Mouse (Mus musculus): Measurements from ENCODE around the gene Meiob. TPM values are rescaled to one million over a fixed set of nuclear protein-coding genes. Genes with fewer than 3 reads are reported as not detected.
A peak's percentile ranks its signal among the peaks of the same experiment; 100 is the strongest.

Gene Meiob
- total RNA-seq (2021), result not detected

GRCm38 (mm10) chr17:24803952-24804951 lies at the start of gene Meiob:
Meiob (plus strand) TSS chr17:24804289.
- intact Hi-C loops (cut with DNase I), result no loop called here
- peak; percentile 62 for DNase-seq

DNA sequence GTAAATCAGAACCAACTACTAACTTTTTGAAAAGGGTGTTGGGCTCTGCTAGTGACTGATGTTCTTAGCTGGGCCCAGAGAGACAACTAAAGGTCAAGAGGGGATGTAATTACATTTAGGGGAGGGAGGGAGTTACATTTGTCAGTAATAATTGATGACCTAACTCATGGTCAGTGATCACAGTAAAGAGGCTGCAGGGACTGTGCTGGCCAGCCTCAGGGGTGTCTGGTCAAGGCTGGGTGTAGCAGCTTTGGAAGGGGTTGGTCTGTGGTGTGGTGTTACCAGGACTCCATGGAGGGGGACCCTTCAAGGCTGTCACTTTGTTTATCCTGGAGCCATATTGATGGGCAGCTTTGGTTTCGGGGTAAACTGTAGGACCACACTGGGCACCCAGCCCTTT lies 46.7 kb upstream of the Meiob start:
- intact Hi-C loops (cut with DNase I), result no loop called here
- no peak for DNase-seq

DNA sequence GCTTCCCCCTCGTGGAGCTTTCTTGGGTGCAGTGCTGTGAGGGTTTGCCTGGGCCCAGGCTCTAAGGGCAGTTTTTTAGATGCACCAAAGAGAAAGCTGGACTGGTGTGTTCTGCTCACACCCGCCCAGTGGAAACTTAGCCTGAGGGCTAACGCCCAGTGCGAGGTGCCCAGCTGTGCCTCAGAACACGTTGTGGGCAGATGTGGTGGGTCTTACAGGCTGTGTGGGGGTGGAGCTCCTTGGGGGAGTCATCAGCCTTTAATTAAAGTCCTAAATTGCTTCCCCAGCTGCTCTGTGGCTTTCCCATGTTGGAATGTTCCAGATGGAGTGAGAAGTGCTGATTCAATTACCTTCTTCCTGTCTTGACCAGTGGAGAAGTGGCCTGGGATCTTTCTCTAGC lies 43.0 kb upstream of the Meiob start:
- intact Hi-C loops (cut with DNase I), result no loop called here
- DNase-seq, result no peak

GRCm38 (mm10) chr17:24765016-24765905 lies 38.8 kb upstream of the Meiob start:
- DNase-seq, result peak; percentile 25
- intact Hi-C loops (cut with DNase I), result no loop called here

- intact Hi-C loops (cut with DNase I), result no loop called here
- no peak for DNase-seq
These were observed 37.7 kb upstream of the Meiob start for GRCm38 (mm10) chr17:24766266-24766875.

DNA sequence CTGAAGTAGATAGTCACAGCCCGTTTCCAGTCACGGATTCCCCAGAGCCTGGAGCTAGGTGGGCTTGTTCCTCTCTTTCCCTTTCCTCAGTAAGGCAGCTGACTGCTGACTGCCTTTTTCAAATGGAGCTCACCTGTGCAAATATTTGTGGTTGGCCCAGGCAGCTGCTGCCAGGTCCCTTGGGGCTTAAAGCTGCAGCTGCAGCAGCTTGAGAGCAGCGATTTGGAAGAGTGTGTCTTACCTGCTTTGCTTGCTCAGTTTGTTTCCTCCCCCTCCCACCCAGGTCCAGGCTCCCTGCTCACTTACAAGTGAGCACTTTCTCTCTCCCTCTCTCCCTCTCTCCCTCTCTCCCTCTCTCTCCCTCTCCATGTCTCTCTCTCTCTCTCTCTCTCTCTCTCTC lies 34.9 kb upstream of the Meiob start:
- DNase-seq, result no peak
- intact Hi-C loops (cut with DNase I), result no loop called here

DNA sequence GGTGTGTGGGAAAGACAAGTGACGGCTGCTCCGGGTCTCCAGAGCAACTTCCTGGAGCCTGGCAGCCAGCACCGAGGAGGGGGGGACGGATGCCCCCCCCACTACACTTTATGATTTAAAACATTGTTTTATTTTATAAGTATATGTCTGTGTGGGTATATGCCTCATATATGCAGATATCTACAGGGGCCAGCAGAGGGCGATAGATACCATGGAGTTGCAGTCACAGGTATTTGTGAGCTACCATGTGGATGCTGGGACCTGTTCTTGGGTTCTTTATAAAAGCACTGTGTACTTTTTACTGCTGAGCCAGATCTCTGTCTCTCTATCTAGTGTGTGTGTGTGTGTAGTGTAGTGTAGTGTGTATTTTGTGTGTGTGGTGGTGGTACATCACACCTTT lies 30.8 kb upstream of the Meiob start:
- DNase-seq, result no peak
- intact Hi-C loops (cut with DNase I), result no loop called here

GRCm38 (mm10) chr17:24775173-24775572 lies 28.9 kb upstream of the Meiob start:
- intact Hi-C loops (cut with DNase I), result no loop called here

GRCm38 (mm10) chr17:24777073-24777472 lies 27.0 kb upstream of the Meiob start:
- no peak for DNase-seq
- intact Hi-C loops (cut with DNase I), result no loop called here

More at GRCm38 (mm10) chr17:24775173-24775572, 28.9 kb upstream of the Meiob start:
- DNase-seq, result no peak

DNA sequence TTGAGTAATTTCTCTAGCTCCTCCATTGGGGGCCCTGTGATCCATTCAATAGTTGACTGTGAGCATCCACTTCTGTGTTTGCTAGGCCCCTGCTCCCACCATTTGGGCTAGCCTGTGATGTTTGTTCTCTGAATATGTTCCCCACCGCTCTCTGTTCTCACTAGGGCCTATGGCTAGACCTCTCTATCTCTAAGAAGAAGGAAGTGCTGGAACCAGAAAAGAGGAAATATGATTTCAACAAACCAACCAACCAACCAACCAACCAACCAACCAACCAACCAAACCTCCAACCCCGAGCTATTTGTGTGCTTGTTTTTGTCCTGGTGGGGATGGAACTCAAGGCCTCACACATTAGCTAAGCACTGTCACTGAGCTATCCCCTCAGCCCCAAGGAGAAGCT lies 23.3 kb upstream of the Meiob start:
- intact Hi-C loops (cut with DNase I), result loop anchor here (2.0 kb wide), 1 partner anchor 36 kb away; no protein-coding TSS in a partner anchor
- DNase-seq, result no peak

DNA sequence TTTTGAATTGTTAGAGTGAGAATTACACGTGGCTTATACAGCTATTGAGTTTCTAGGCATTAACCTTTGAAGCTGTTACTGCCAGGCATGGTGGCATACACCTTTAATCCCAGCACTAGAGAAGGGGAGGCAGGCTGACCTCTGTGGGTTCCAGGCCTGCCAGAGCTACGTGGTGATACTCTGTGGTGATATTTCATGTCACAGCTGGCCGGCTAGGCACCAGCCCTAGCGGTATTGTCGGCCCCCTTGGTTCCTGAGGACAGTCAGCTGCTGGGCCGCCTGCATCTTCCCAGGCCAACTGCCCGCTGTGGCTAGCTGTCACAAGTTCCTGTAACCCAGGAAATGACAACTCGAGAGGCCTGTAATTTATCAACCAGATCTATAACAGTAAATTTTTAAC lies 11.9 kb upstream of the Meiob start:
- no peak for DNase-seq
- intact Hi-C loops (cut with DNase I), result no loop called here

DNA sequence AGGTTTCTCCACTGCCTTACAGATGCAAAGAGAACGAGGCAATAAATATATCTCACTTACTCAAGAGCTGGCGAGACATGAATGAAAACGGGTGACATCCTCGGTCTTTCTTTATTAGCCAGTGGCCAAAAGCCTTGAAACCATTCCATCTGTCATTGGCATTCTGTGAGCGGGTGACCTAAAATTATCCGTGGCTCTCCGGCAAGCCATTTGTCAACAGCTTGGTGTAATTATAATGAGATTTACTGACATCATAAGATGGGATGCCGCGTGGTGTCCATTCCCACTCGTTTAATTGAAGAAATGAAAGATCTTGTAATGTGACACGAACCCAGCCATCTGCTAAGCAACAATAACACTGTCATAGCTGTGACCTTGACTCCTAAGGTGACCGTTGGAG lies 9.3 kb upstream of the Meiob start:
- no peak for DNase-seq
- intact Hi-C loops (cut with DNase I), result no loop called here

- DNase-seq, result no peak
- intact Hi-C loops (cut with DNase I), result no loop called here
These were observed 7.1 kb upstream of the Meiob start for GRCm38 (mm10) chr17:24796969-24797368.

- intact Hi-C loops (cut with DNase I), result no loop called here
- DNase-seq, result no peak
These were observed 5.9 kb upstream of the Meiob start for GRCm38 (mm10) chr17:24798229-24798628.

GRCm38 (mm10) chr17:24799476-24799875 lies 4.6 kb upstream of the Meiob start:
- intact Hi-C loops (cut with DNase I), result no loop called here

GRCm38 (mm10) chr17:24800524-24800923 lies 3.6 kb upstream of the Meiob start:
- intact Hi-C loops (cut with DNase I), result no loop called here
- no peak for DNase-seq

More at GRCm38 (mm10) chr17:24799476-24799875, 4.6 kb upstream of the Meiob start:
- no peak for DNase-seq

- intact Hi-C loops (cut with DNase I), result no loop called here
- no peak for DNase-seq
These were observed 7.1 kb downstream of the Meiob start for GRCm38 (mm10) chr17:24811211-24811610.

GRCm38 (mm10) chr17:24812215-24812614 lies 8.1 kb downstream of the Meiob start:
- intact Hi-C loops (cut with DNase I), result no loop called here
- DNase-seq, result no peak

DNA sequence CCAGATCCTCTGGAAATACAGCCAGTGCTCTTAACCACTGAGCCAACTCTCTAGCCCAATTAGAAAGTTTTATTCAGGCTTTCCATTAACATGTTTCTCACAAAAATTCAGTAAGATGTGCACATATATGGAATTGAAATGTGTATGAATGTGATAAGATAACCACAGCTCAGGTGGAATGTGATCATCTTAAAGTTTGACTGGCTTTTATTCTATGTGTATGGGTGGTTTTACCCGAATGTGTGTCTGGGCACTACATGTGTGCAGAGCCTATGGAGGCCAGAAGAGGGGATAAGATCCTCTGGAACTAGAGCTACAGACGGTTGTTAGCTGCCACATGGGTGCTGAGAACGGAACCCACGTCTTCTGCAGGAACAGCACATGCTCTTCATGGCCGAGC lies 11.2 kb downstream of the Meiob start:
- intact Hi-C loops (cut with DNase I), result no loop called here
- DNase-seq, result no peak

GRCm38 (mm10) chr17:24817503-24817902 lies 13.4 kb downstream of the Meiob start:
- DNase-seq, result no peak

DNA sequence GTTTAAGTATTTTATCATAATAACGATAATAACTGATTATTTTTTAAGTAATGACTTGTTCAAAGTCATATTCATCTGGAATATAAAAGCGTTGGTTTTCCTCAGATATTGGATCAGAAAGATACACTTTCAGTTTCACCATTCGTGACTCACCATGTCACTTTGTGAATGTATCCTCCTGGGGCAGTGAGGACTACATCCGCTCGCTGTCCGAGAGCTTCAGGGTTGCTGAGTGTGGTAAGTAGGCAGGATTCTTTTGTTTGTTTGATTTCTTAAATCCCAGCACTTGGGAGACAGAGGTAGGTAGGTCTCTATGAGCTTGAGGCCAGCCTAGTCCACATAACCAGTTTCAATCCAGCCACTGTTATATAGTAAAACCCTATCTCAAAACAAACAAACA lies 14.1 kb downstream of the Meiob start:
- intact Hi-C loops (cut with DNase I), result no loop called here

More at GRCm38 (mm10) chr17:24817503-24817902, 13.4 kb downstream of the Meiob start:
- intact Hi-C loops (cut with DNase I), result loop anchor here (2.0 kb wide), 1 partner anchor 37 kb away; no protein-coding TSS in a partner anchor

More for the DNA sequence above, 14.1 kb downstream of the Meiob start:
- no peak for DNase-seq
